Mouse (Mus musculus) ovary, postnatal 36 days (tissue): ENCODE measurements around the gene Gfod2.

Source experiments
- DNase-seq: peaks from one replicate; pipeline ENCODE4 v3.0.0; 2022; ENCODE audit warnings: low spot score, mixed read lengths

Gfod2 gene

DNA sequence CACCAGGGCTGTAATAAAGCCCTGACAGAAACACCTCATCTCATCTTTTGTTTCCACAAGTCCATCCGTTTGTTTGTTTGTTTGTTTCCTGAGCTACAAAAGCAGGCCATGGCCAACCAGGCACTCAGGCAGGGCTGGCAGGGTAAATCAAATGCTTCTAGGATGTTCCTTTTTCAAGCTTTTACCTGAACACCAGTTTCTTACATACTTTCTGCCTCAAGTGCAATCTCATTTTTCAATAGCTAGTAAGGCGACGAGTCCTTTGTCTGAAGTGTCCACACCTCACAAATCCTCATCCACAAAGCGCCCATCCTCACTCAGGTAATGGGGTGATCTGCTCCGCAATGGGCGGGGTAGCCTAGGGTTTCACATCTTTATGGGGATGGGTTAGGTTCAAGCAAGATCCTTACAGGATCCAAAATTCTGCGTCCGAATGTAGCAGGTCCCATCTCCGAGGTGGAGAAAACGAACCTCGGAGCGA lies 628 bp downstream of the Gfod2 start:
- no peak for DNase-seq

DNA sequence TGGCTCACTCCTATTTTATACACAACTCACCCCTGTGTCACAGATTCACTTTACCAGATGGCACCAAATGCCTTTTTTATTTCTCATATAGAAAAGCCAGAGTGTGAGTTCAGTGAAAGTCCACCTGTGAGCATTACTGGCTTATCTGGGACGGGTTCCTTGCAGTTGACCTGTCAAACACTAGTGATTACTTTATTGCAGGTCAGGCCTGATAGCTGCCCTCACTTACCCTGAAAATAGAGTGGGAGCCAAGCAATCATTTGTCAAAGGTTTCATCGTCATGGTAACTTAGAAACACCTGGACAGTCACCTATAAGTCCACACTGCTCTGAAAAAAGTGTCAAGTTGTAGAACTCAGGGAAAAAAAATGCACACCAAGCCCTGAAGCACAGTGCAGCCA lies 3.8 kb downstream of the Gfod2 start:
- no peak for DNase-seq

DNA sequence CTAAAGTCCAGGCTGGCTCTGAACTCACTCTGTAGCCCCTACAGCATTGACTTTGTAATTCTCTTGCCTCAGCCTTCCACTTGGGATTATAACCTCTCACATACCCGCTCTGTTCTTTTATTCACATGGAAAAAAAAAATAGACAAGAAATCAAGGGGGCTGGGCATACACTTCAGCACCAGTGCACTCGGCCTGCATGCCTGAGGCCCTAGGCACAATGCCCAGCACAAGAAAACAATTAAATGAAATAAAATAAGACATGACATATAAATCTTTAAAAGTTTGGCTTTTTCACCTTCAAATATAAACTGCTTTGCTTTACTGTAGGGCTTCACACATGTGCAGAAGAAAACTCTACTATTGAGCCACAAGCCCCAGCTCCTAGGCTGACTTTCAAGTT lies 4.5 kb downstream of the Gfod2 start:
- DNase-seq, result no peak

DNA sequence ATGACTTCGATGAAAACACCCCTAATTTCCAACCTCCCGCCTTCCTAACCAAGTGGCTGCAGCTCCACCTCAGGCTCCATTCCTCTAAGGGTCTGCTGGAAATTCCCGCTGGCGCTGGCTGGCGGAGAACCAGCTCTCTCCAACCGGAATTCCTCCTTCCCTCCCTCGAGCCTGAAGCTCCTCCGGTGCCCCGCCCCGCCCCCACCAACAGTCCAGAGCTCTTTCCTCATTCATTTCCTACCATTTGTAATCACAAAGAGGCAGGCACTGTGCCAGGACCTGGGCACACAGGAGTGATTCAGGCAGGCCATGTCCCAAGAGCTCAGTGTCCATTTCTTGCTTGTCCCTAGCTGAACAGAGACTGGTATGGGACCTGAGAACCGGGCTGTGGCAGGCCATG lies 7.9 kb downstream of the Gfod2 start:
- DNase-seq, result peak; percentile 64

DNA sequence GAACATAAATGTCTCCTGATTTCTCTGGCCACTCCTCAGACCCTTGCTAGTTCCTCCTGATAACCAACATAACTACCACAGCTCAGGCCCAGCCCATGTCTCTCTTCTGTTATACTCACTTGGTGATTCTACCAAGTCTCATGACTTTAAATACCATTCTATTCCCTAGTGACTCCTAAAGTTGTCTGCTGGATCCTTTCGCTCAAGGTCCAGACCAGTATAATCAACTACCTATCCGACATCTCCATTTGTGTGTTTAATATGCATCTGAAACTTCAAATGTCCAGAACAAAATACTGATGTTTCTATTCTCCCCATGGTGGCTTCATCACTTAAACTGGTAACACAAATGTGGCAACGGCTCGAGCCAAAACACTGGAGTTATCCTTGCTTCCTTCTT lies 15.2 kb downstream of the Gfod2 start:
- DNase-seq, result no peak

DNA sequence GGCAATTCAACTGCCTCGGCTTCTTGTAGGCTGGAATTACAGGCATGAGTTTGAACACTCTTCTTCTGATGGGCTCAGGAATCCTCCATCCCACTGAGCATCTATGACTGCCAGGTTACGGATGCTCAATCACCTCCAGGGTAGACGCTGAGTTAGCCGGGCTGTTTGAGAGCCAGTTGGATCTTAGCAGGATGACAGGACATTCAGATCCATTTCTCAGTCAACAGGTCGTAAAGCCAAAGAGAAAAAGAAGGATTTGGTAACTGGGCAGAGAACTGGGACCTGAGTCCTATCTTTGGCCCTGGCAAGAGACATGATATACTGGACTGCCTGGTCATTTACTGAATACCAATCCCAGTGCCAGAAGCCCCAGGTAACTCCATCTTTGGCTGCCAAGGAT lies 19.2 kb downstream of the Gfod2 start:
- DNase-seq, result no peak

DNA sequence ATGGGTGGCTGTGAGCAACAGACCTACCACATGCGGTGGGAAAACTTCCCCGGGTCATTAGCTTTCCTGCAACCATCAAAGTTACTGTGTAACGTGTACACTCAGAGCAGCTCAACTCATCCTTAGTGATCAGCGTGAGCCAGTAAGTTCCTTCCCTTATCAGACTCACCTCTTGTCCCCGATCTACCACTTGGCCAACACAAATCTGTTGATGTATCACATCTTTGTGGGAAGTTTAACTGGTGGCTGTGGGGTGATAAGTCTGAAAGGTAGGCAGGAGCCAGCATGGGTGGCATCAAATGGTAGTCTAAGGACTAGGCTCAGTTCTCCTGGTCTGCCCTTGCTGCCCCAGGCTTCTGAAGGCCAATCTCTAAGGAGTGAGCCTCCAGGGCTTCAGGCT lies 26.3 kb downstream of the Gfod2 start:
- no peak for DNase-seq

DNA sequence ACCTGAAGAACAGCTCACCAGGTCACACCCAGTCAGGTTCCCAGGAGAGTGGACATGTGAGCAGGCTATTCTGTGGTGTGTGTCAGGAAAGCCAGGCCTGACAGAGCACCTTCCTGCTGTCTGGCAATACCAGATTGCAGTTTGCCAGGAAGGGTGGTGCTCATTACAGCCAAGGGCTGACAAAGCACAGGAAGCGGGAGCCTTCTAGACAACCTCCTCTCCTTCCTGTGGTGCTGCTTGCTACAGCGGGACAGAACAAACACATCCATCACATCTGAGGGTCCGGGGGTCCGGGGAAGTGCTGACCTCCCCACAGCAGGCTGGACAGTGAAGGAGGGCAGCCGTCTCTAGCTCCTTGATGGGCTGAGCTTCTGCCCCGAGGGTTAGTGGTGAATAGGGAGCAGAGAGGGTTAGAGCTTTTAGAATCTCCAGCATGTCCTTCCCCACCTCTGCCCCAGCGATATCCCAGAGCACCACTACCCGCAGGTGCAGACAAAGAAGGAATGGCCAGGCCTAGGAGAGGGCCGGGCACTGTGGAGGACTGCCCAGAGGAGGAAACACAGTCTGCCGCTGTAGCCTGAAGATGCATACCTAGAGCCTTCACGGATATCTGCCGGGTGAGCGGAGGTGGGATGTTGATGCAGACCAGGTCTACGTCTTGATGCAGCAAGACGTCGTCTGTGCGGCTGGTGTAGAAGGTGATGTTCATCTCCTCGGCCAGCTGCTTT lies 30.9 kb downstream of the Gfod2 start:
- no peak for DNase-seq

DNA sequence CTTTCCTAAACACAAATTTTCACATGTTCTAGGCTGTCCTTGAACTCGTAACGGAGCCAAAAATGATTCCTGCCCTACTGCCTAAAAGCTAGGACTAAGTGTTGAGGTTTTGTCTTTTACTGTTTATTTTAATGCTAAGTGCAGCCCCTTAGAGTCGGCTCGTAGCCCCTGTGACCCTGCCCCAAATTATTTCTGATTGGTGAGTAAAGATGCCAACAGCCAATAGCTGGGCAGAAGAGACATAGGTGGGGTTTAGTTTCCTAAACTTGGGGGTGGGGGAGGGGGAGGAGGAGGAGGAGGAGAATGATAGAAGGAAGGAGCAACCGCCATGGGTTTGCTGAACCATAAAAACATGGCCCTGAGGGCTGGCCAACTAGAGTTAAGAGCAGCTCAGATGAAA lies 32.7 kb downstream of the Gfod2 start:
- no peak for DNase-seq

DNA sequence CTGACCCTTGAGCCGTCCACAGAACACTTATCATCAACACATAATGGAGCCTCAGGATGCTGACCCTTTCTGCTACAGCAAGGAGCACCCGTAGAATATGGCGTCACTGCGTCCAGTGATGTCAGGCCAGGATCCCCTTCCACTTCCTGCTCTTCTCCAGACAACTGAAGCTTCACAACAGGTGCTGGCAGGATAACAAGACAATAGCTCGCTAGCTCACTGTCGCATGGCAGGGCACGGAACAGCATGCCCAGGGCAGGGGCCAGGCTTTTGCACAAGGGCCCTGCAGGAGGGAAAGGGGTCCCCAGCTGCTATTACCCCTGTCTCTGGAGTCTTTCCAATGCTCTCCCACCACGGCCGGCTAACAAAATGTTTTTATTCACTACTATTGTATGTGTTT lies 35.6 kb downstream of the Gfod2 start:
- no peak for DNase-seq

DNA sequence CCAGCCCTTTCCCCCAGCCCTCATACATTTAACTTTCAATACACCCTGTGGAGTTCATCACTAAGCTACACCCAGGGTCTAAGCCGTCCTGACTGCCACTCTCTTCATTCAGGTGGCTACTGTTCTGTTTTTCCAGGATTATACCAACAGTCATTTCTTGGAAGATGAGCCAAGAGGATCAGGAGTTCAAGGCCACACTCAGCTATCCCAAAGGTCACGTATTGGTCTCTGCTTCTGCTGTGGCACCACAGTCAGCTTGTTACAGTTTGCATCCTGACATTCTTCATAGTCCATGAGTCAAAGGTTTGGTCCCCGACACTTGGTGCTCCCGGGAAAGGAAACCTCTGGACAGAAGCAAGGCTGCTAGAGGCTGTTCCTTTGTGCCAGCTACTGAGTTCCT lies 38.8 kb downstream of the Gfod2 start:
- DNase-seq, result no peak

DNA sequence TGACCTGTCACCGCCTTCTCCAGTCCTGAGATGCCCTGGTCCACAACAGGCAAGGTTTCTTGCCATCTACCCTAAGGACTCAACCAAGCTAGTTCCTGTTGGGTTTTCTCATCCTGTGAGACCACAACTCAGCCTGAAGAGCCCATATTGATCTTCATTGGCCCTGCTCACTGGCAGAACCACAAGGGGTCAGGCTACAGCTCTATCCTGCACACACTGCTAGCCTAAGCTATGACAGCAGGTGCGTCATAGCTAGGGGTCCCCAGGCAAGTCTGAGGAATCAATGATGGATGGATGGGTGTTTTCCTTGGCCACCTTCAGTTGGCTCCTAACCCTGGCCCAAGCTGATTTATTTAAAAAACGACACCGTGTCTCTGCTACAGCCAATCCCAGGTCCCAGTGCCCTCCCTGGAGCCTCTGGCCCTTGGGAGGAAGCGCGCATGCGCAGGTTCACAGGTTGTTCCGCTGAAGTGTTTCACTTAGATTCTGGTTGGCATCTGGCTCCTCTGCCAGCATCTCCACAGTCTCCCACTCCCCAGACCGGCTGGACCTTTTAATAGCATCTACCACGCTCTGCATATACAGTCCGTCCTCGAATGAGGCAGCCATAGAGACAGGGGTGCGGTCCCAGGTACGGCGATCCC lies 42.0 kb downstream of the Gfod2 start:
- DNase-seq, result no peak

DNA sequence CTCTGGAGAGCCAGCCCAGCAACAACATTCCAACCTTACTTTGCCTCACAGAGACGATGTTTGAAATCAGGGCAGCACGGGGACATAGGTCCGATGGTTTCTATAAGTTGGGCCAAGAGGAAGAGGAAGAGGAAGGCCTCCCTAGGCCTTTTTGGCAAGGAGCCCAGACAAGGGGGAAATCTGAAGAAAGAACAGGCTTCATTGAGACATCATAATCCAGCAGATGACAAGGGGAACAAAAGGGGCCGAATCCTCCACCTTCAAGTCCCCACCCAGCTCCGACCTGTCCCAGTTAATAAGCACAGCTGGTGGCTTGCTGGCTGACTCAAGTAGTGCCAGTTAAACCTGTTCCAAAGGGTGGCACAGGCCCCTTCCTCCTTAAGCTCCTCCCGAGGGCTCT lies 43.4 kb downstream of the Gfod2 start:
- no peak for DNase-seq

DNA sequence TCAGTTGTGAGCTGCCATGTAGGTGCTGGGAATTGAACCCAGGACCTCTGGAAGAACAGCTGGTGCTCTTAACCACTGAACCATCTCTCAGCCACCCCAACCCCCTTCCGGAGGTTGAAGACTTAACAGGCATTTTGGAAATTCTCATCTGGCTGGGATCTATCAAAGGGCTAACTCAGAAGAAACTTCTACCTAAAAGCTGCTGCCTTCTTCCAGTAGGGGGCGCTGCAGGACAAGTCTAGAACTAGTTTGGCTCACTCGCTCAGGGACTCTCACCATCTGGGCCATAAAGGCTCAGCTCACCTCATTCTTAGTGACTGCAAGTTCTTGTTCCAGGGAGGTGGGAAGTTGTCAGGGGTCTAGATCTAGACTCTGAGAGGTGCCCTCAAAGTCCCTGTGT lies 44.3 kb downstream of the Gfod2 start:
- DNase-seq, result peak; percentile 79

DNA sequence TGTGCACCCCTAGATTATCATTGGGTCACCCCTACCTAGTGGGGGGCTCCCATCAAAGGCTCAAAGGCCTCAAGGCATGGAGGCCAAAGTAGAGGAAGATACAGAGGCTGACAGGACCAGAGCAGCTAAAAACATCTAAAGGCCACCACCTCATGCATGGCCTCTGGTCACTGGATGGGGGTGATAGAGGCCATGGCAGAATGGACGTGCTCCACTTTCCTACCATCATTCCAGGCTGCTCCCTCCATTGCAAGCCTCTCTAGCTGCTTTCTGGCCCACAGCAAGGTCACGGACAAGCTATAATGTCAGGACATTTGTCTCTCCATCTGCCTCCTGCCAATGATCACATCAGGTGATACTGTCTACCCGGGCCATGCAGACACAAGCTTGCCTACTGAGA lies 46.2 kb downstream of the Gfod2 start:
- no peak for DNase-seq

DNA sequence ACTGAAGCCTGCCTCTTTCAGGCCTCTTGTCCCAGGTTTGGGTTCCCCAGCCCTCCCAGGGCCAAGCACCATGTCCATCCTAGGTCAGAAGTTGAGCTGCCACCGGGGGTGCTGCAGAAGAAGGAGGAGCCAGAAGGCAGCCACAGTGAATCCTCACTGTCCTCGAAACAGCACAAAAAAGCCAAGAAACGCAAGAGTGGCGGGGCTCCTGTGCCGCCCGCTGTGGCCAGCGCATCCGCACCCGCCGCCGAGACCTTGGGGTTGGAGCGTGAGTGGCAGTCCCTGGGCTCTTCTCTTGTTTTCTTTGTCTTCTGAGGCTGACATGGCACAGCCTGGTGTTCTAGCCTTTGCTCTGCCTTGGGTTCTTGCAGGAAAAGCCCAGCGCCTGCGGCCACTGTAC lies 49.1 kb downstream of the Gfod2 start:
- no peak for DNase-seq

DNA sequence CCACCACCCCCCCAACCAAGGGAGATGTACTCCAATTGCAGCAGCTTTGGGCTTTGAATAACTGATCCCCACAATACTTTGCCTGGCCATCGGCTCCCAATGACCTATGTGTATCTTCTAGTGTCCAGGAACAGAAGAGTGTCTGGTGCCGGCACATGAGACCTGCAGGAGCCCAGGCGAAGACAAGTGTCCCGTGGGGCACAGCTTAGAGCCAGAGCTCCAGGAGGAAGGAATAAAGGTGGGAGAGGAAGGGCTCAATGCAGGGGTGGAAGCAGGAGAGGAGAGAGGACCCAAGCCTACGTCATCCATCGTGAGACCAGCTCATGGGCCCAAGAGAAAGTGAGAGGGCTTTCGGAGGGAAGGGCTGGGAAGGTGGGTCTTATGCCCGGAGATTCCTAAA lies 49.8 kb downstream of the Gfod2 start:
- DNase-seq, result no peak

DNA sequence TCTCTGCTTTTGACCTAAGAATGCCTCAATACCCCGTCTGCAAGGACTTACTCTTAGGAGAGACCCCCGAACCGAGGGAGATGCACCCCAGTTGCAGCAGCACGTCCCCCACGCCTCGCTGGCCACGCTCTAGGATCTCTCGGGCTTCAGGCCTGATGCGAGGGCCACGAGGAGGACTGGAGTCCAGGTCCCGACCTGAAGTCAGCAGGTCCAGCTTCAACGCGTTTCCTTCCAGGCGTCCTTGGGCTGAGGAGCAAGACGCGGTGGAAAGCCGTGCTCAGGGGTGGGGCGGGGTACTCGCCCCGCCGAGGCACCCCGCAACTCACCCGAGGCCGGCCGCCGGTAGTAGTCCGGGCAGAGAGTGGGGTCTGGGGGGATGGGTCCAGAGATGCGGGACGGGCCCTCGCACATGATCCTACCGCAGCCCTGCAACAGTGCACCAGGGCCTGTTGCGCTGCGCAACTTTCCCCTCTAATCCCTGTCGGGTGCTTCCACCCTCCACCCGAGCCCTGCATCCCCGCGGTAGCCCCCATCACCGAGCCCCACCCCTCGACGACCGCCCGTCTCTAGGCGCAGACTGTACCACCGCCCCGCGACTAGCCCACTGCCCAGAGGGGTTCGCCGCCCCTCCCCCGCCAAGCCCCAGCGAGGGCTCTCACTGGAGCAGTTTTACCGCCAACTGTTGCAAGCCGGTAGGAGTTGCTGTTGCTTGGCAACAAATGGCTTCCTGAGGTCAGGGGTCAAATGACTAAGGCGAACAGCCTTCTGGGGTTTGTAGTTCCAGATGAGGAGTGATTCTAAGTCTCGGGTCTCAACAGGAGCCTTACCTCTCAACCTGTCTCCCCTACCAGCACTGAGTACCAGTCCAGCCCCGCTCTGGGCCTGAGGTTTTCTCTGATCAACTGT lies 50.7 kb downstream of the Gfod2 start, which contains the start of the genes 4933405L10Rik and Enkd1:
Gene 4933405L10Rik, plus strand, starts transcription at position 158 of the 906 bp plus-strand sequence.
Gene Enkd1, minus strand, starts transcription at position 713 of the 906 bp plus-strand sequence.
- DNase-seq, result peak; percentile 73

DNA sequence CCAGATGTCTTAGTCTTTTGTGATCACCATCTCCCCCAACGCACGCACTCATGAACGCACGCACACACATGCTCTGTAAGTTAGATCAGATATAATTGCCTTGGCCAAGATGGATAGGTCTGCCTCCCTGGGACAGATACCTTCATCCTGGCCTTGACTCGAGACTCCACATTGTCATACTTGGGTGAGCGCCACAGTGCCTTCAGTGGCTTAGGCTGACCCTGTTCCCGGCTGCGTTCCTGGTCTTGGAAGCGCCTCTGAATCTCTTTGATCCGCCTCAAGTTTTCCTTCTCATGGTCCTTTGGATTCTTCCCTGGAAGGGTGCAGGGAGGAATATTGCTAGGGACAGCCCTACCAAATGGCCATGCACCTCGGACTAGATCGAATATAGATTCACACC lies 52.0 kb downstream of the Gfod2 start:
- no peak for DNase-seq

DNA sequence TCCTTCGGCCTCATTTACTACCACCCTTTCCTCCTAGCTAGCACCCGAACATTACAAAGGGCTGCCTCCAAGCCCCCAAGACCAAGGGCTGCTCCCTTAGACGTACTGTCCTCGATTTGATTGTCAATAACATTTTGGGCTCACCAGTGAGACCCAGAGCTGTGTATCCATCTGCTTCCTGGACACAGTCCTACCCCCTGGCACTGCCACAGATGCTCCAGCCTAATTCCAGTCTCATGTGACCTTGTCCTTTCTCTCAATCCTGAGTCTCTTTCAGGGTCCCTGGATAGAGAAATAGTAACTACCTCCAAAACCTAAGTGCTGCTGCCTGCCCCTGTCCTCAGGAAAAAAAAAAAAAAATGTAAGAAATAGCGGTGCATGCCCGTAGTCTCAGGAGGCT lies 53.5 kb downstream of the Gfod2 start:
- no peak for DNase-seq

DNA sequence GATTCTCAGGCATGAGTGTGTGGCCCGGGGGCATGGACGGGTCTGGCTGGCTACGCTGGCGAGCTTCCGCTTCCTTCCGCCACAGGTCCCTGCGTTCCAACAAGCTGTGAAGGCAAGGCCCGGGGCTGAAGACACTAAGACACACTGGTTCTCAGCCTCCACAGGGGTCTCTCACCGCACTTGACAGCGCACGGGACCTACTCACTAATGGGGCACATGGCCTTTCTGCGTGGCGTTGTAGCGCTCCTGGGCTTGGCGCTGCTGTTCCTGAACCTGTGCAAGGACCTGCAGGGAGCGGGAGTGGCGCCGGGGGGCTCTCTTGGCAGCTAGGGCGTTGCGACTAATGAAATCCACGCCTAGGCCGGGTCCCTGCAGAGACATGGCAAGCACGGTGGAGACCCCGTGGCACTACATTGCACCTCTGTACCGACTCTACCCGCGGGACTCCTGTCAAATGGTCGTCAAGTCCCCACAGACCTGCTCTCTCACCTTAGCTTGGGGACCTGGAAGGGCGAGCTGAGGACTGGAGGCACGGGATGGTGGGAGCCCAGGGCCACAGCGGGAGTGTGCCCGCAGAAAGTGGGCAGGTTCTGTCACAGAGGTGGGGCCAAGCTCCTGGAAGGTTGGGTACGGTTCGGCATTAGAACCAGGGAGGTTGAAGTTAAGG lies 54.2 kb downstream of the Gfod2 start:
- DNase-seq, result no peak
